Mouse (Mus musculus): ENCODE data around the gene 2010300C02Rik. TPM values are rescaled to one million over a fixed set of nuclear protein-coding genes. Genes with fewer than 3 reads are reported as not detected.

2010300C02Rik gene
- total and polyA plus RNA-seq, 3 experiments = 1.7 to 2.5 (median 2.3) TPM

GRCm38 (mm10) chr1:37572528-37573272 is 147.2 kb downstream of the 2010300C02Rik start:
- DNase-seq = no peak

GRCm38 (mm10) chr1:37568379-37568778 is 151.5 kb downstream of the 2010300C02Rik start:
- no peak for DNase-seq

GRCm38 (mm10) chr1:37566754-37567153 is 153.1 kb downstream of the 2010300C02Rik start:
- no peak for DNase-seq

GRCm38 (mm10) chr1:37566344-37566743 is 153.5 kb downstream of the 2010300C02Rik start:
- no peak for DNase-seq

GRCm38 (mm10) chr1:37565396-37565795 is 154.5 kb downstream of the 2010300C02Rik start:
- no peak for DNase-seq

GRCm38 (mm10) chr1:37561955-37562354 is 157.9 kb downstream of the 2010300C02Rik start:
- DNase-seq = no peak

Other genes starting within 250 kb of the 2010300C02Rik start
- gene Mgat4a, start 179.1 kb downstream of the 2010300C02Rik start, total RNA-seq (2021) = 1 to 10 TPM; 5.5 to 9.0 TPM
- 1.4 and 1.6 TPM in 2 replicates for gene Mgat4a, start 179.1 kb downstream of the 2010300C02Rik start, polyA plus RNA-seq (2012; rRNA removed)
- gene Tsga10, start 146.3 kb upstream of the 2010300C02Rik start, total RNA-seq (2021) = 1 to 10 TPM; 5.4 to 5.8 TPM
- 0.06 and 0.15 TPM in 2 replicates for gene Tsga10, start 146.3 kb upstream of the 2010300C02Rik start, polyA plus RNA-seq (2012; rRNA removed)
- 10 to 100 TPM; 13.4 to 22.6 TPM for gene Lipt1, start 151.7 kb upstream of the 2010300C02Rik start, total RNA-seq (2021)
- 1.3 TPM in 2 replicates for gene Lipt1, start 151.7 kb upstream of the 2010300C02Rik start, polyA plus RNA-seq (2012; rRNA removed)
- gene Mitd1, start 170.3 kb upstream of the 2010300C02Rik start, total RNA-seq (2021) = 1 to 10 TPM; 8.4 to 9.8 TPM
- 1.1 and 2.0 TPM in 2 replicates for gene Mitd1, start 170.3 kb upstream of the 2010300C02Rik start, polyA plus RNA-seq (2012; rRNA removed)
- gene Mrpl30, start 170.4 kb upstream of the 2010300C02Rik start, total RNA-seq (2021) = 100 to 1,000 TPM; 215 to 228 TPM
- gene Mrpl30, start 170.4 kb upstream of the 2010300C02Rik start, polyA plus RNA-seq (2012; rRNA removed) = 46.2 and 56.0 TPM in 2 replicates
- gene Lyg2, start 196.4 kb upstream of the 2010300C02Rik start, total RNA-seq (2021) = not detected
- gene Lyg2, start 196.4 kb upstream of the 2010300C02Rik start, polyA plus RNA-seq (2012; rRNA removed) = not detected in 2 replicates
- gene Lyg1, start 237.7 kb upstream of the 2010300C02Rik start, total RNA-seq (2021) = not detected
- gene Lyg1, start 237.7 kb upstream of the 2010300C02Rik start, polyA plus RNA-seq (2012; rRNA removed) = not detected in 2 replicates